Mouse (Mus musculus): ENCODE data around the gene Vegfd.

The Vegfd gene

DNA sequence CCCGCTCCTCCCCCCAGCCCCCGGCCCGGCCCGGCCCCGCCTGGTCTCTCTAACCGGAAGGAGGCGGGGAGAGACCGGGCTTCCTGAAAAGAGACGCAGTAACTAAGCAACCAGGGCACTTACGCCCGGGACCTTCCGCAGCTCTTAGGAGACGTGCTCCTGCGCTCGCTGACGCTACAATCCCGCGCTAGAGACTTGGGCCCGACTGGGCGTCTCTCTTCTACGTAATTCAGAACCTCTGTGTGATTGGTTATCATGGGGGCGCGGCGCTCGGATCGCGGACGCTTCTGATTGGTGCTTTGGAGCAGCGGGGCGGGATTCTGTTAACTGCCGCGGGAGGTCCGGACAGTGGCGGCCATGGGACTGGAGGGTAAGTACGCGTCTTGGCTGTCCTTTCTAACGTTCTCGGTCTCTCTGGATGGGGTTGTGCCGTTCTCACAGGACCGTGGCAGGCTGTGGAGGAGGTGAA, 46.3 kb downstream of the Vegfd start, which contains the start of gene Piga:
Gene Piga (plus strand): TSS at position 317 of the 469 bp plus-strand sequence.
- DNase-seq (ENCODE audit: inconsistent age in 2 of 2, low spot score in 1 of 2), result peak; percentile 94 to 96

DNA sequence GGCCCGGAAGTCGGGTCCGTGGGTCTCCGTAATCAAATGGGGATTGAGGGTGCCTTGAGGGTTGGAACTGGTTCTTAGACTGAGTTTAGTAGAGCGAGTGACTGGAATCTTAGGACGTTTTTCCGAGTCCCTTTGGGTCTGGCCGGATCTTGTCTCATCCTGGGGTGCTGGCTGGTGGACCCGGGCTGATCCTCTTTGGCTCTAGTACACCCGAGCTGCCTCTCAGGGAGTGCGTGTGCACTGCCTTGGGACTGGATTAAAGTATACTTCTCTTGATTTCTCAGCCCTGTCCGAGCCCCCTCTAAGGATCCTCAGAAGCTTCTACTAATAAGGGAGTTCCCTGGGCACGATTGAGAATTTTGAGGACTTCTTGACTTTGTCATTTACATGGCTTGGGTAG, 46.8 kb downstream of the Vegfd start:
- no peak for DNase-seq (ENCODE audit: inconsistent age in 2 of 2, low spot score in 1 of 2)

DNA sequence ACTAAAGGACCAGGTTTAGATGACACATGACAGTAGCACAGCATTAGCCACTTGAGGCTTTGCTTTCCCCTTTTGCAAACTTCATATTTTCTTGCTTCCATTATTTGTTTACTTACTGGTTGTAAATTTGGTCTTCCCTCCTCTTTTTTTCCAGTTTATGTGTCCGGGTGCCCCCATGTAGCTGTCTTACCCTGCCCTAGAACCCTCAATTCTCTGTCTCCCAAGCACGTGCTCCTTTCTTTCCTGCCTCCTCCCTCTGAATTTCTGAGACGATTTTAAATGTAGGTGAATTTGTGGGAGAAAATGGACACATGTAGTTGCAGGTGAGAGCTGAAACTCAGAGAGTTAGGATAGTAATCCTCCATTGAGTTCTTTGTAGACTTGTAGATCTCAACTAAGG, 47.3 kb downstream of the Vegfd start:
- DNase-seq (ENCODE audit: inconsistent age in 2 of 2, low spot score in 1 of 2), result no peak

DNA sequence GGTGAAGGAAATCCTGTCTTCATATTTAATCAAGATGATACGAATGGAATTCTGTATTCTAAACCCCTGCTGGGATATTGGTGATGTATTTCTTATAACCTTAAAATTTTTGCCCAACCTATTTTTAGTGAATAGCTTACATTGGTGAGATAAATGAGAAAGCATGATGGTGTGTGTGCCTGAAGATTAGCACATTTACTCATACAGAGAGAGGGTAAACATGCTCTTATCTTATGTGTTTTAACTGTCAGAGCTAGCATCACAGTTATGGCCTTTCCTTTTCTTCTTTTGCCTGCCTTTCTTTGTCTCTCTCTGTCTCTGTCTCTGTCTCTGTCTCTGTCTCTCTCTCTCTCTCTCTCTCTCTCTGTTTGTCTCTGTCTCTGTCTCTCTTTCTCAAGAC, 51.6 kb downstream of the Vegfd start:
- no peak for DNase-seq (ENCODE audit: inconsistent age in 2 of 2, low spot score in 1 of 2)

DNA sequence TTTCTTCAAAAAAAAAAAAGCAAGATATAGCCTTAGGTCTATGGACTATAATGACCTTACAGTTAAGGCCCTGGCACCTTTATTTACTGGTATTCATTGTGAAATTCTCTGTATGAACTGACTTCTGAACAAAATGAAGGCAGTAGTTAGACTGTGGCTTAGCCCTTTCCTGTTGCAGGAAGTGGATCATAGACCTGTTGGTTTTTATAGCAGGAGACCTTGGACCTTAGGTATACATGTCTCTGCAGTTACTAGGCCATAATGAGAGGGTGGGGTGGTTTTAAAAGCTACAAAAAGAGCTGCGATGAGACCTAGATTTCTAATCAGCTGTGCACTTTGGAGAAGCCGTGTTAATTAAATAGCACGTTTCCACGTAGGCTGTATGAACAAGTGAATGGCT, 54.1 kb downstream of the Vegfd start:
- no peak for DNase-seq (ENCODE audit: inconsistent age in 2 of 2, low spot score in 1 of 2)

DNA sequence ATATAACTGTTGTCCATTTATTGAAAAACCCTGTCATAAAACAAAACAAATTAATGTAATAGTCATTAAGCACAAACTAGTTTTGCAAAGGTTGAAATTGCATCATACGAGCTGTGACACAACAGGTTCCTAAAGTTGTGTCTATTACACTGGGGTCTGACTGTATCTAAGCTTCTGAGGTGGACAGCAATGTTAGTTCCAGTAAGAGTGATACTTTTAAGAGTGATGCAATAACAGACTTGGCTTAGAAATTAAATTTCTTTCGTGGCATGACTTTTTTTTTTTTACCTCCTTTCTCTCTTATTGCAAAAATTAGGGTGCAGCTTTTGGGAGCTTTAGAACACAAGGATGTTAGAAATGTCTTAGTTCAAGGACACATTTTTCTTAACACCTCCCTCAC, 55.0 kb downstream of the Vegfd start:
- peak in 1 of 2 experiments; percentile 31 for DNase-seq (ENCODE audit: inconsistent age in 2 of 2, low spot score in 1 of 2)

DNA sequence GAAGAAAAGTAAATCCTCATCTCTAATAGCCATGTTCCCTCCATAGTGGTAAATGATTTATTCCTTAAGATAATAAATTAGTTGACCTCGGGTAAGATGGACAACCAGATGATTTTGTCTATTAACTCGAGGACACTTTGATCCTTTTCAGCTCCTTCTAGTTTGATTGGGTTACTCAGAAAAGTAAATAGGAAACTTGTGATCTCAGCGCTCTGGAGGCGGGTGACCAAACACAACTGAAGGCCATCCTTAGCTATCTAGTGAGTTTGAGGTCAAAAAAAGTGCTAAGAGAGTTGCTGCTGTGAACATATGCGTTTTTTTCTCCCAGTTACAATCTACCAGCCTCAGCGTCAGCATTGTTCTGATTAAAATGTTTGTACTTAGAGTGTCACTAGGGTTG, 57.4 kb downstream of the Vegfd start:
- DNase-seq (ENCODE audit: inconsistent age in 2 of 2, low spot score in 1 of 2), result peak in 1 of 2 experiments; percentile 50

DNA sequence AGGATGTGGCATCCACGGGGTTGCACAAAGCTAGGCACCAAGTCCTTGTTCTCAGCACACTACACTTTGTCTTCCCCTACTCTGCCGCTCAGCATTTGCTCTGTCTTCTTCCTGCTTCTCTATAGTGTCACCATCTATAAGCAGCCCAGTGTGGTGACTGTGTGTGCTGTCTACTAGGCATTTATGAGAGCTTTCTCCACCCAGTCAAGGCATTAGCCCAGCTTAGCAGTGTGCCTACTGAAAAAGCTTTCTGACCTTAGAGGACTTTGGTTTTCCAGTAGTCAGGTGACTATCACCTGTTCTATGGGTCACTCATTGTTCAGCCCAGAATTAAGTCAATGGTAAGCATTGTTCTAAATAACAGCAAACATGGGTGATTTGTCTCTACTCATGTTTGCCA, 58.0 kb downstream of the Vegfd start:
- peak in 1 of 2 experiments; percentile 29 for DNase-seq (ENCODE audit: inconsistent age in 2 of 2, low spot score in 1 of 2)

DNA sequence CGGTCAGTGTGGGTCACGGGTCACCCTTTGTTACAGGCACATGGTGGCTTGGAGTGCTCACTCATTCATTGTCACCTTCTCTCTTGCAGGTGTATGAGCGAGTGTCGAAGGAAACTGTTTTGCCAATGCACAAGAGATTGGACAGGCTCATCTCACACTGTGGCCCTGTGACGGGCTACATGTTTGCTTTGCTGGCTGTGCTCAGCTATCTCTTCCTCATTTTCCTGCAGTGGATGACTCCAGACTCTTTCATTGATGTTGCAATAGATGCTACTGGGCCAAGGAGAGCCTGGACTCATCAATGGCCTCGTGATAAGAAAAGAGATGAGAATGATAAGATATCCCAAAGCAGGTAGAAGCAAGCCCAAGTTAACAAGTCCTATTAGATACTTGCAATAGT, 58.4 kb downstream of the Vegfd start:
- DNase-seq (ENCODE audit: inconsistent age in 2 of 2, low spot score in 1 of 2), result peak in 1 of 2 experiments; percentile 62

DNA sequence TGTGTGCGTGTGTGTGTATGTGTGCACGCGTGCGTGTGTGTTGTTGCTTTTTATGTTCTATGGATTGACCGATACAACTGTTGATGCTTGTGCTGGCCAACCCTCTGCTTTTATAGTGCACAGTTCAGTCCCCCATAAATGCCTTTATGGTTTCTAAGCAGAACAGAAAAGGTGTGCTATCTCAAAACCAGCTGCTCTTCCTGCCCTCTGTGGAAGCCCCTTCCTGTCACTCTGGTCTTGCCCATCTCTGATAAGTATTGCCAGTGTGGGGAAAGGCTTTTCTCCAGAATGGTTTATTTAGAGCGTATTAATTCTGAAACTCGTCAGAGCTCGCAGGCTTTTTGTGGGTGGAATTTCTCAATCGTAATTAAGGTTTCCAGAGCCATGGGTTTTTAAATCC, 59.5 kb downstream of the Vegfd start:
- no peak for DNase-seq (ENCODE audit: inconsistent age in 2 of 2, low spot score in 1 of 2)

DNA sequence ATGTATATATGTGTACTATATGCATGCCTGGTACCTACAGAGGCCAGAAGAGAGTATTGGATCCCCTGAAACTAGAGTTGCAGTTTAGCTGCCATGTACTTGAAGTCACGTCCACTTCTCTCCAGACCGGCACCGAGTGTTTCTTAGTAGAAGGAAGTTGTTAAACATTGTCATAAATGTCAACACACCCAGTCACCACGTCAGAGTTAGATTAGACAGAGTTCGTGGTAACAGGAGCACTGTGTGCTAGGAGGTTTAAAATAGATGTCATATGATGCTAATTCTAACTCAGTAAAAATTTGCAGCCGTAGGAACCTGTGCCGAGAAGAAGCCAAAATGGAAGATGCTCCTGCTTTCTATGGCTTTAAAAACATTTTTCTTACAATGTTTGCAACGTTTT, 63.5 kb downstream of the Vegfd start, which contains the start of gene Asb11:
Gene Asb11 (plus strand): TSS at position 286 of the 400 bp plus-strand sequence.
- DNase-seq (ENCODE audit: inconsistent age in 2 of 2, low spot score in 1 of 2), result no peak

DNA sequence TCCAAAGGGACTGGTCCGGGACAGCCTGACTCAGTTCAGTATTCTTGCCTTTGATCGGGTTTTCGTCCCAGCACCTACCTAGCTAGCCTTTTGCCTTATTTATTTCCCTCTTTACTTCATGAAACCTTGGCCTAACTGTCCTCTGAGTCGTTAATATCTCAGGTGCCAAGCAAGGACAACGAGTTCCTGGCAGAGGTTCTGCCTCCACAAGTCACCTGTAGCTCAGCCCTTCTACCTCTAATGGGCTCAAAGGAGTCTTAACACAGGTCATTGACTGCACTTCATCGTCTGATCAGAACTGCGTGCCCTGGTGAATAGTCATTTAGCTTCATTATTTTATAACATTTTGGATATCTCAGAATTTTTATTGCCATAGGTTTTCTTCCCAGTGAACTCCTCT, 66.3 kb downstream of the Vegfd start:
- DNase-seq (ENCODE audit: inconsistent age in 2 of 2, low spot score in 1 of 2), result no peak

DNA sequence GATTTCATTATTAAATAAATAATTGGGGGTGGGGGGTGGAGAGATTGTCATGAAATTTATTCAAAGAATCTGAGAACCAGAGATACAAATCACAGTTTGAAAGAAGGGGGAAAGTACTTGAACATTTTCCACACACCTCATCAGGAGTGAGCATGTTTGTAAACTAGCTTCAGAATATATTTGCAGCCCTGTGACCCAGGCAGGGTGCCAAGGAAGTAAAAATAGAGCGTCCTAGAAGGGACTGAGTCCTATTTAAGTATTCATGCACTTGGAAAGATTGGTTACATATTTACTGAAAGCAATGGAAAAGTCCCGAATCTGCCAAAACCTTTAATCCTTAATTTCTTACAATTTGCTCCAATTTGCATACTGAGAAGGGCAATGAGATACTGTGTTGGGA, 67.0 kb downstream of the Vegfd start:
- peak; percentile 29 to 59 for DNase-seq (ENCODE audit: inconsistent age in 2 of 2, low spot score in 1 of 2)

DNA sequence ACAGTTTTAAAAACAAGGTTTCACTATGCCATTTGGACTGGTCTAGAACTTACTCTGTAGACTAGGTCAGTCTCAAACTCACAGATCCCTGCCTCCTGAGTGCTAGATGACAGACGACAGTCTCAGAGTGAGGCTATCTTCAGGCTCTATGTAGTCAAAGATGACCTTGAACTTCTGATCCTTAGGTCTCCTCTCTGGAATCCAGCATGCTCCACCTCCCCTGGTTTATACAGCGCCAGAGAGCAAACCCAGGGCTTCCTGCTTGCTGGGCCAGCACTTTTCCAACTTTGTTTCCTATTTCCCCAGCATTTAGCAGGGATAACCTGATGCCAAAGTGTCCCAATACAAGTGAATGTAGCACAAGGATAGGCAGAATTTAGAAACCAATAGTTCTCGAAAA, 67.5 kb downstream of the Vegfd start:
- DNase-seq (ENCODE audit: inconsistent age in 2 of 2, low spot score in 1 of 2), result peak in 1 of 2 experiments; percentile 39

DNA sequence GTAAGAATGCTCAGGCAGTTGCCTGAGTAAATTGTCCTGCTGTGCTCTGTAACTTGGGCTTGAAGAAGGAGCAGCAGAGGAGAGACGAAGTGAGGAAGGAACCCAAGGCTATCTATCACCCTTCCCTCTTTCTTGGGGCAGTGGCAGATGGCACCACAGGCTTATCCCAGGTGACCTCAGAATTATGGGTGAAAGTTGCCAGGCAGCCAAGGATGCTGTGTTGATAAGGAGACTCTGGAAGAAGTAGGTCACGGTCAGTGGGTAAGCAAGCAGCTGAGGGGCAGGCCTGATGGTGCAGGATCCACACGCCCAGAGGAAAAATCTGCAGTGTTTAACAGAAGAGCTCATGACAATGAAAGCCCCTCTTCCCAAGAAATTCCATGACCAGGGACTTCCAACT, 68.1 kb downstream of the Vegfd start:
- DNase-seq (ENCODE audit: inconsistent age in 2 of 2, low spot score in 1 of 2), result peak; percentile 48 to 75

DNA sequence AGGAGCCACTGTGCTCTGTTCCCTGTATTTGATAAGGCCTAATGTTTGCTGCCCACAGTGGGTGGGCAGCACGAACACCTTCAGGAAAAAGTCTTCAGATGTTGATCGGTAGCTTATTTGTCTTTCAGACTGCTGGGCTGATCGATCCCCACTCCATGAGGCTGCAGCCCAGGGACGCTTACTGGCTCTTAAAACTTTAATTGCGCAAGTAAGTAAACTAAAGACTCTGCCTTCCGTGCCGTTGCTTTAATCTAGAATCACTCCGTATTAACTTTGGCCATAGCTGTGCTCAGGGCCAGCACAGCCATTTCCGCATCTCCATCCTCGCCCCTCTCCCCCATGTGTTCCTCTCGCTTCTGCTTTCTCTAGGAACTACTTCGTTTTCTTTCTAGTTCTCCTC, 72.4 kb downstream of the Vegfd start:
- no peak for DNase-seq (ENCODE audit: inconsistent age in 2 of 2, low spot score in 1 of 2)

DNA sequence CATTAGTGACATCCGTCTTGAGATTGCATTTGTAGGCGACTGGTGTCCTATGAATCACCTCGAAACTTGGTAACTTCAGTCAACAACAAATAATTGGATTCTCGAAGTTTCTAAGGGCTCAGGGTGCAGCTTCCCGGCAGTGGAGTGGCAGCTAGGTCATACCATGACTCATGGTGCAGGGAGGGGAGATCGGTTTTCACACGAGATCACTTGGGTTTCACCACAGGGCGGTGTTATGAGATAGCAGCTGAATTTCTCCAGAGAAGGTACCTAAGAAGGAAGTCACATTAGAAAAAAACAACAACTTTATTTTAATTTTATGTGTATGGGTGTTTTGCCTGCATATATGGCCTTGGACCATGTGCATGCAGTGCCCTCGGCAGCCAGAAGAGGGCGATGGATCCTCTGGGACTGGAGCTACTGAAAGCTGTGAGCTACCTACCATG, 73.0 kb downstream of the Vegfd start:
- peak in 1 of 2 experiments; percentile 38 for DNase-seq (ENCODE audit: inconsistent age in 2 of 2, low spot score in 1 of 2)

DNA sequence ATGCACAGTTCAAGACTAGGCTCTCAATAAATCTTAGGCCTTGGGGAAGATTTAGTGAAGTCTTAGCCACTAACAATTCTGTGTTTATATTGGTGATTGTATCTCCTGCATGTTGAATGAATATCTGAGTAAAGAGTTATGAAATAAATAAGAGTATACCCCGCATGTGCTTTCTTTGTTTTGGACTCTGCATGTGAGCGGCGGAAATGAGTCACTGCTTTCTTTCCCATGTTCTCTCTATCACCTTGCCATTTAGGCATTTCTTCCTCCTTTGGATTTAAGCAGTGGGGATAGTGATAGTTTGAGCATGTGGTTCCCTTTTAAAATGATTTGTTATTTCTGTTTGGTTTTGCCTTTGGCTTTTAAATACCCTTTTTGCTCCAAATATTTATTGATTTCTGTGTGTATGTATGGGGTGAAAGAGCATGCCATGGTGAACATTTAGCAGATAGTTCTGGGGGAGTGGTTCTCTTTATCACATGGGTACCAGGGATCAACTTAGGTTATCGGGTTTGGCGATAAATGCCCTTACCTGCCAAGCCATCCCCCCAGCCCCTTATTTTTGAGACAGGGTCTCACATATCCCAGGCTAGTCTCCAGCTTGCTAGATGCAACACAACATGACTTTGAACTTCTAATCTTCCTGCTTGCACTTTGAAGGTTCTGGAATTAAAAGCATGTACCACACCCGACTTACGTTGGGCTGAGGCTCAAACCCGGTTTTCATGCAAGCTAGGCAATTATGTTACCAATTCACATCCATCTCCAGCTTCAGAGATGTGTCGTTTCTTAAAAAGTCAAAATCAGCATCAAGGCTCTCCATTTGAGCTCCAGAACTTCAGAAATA, 73.9 kb downstream of the Vegfd start:
- DNase-seq (ENCODE audit: inconsistent age in 2 of 2, low spot score in 1 of 2), result no peak

DNA sequence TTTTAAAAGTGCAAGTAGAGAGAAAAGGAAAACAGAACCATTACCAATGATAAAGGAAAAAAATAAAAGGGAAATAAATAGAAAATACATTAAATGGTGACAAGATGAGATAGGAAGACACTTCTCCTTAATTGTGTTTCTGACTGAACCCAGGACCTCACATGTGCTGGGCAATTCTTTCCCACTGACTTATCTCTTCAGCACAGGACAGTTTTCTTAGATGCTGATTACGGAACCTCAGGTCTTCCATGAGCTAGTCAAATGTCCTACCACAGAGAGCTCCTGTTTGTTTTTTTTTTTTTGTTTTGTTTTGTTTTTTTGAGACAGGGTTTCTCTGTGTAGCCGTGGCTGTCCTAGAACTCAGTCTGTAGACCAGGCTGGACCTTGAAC, 74.5 kb downstream of the Vegfd start:
- DNase-seq (ENCODE audit: inconsistent age in 2 of 2, low spot score in 1 of 2), result no peak

DNA sequence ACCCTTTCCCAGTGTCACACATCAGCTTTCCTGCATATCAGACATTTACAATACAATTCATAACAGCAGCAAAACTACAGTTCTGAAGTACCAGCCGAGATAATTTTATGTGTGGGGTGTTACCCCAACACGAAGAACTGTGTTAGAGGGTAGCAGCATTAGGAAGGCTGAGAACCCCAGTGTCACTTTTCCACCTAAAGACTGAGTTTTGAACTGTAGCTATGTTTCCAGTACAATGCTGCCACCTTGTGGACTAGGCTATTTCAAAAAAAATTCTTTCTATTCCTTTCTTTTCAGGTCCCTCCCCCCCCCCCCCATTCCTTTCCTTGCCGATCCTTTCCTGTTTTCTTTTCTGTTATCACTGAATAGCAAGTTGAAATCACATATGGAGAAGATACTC, 76.0 kb downstream of the Vegfd start:
- peak in 1 of 2 experiments; percentile 79 for DNase-seq (ENCODE audit: inconsistent age in 2 of 2, low spot score in 1 of 2)

All from adrenal gland, adult (tissue).